Mouse (Mus musculus): ENCODE results near the gene Scamp4. TPM values are rescaled to one million over a fixed set of nuclear protein-coding genes. Genes with fewer than 3 reads are reported as not detected.
"Not testable (repeated sequence)": the region's sequence is repeated elsewhere in the genome, so short reads cannot be mapped to it uniquely, and the experiment has no call there.

The Scamp4 gene
- polyA plus RNA-seq, 1 experiment = 63.9 TPM

DNA sequence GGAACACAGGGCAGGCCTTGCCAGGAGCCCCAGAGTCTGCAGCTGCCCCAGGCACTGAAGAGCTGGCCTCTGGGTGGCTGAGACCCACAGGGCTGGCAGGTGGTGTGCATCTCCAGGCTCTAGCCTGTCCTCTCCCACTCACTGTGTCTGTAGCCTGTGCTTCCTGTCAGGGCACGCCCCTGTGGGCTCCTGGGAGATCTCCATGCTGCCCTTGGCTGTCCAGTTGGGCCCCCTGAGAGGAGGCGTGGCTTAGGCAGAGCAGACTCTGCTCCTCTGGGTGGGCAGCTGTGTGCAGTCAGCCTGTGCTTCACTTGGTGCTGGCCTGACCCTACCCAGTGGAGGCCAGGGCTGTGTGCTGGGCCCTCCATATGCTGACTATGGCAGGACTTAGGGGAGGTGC is 25.0 kb downstream of the Scamp4 start:
- no peak overlapping the region for H3K4me3 ChIP-seq (ENCODE audit: insufficient read depth, low read length)
- TF ChIP-seq CTCF (IDR thresholded peaks at IDR 0.05; ENCODE audit: extremely low read depth, insufficient read depth, low read length) = no peak
- no peak for TF ChIP-seq POLR2A (IDR thresholded peaks at IDR 0.05; ENCODE audit: extremely low read depth, insufficient read depth, low read length)
- peaks cover 12% of the 10 kb centered on the region for H3K4me1 ChIP-seq (ENCODE audit: control insufficient read depth, insufficient read depth, low read length)
- no peak overlapping the region for H3K27ac ChIP-seq (ENCODE audit: insufficient read depth, low read length)

- Histone ChIP-seq H3K4me3 (ENCODE audit: insufficient read depth, low read length) (no peak overlapping the region), H3K27ac (ENCODE audit: insufficient read depth, low read length) (no peak overlapping the region), H3K4me1 (ENCODE audit: control insufficient read depth, insufficient read depth, low read length) (peaks cover 12% of the 10 kb centered on the region)
- TF ChIP-seq CTCF (IDR thresholded peaks at IDR 0.05; ENCODE audit: extremely low read depth, insufficient read depth, low read length) (no peak), POLR2A (IDR thresholded peaks at IDR 0.05; ENCODE audit: extremely low read depth, insufficient read depth, low read length) (no peak)
Observed at GRCm38 (mm10) chr10:80628925-80629324, 26.3 kb downstream of the Scamp4 start.

DNA sequence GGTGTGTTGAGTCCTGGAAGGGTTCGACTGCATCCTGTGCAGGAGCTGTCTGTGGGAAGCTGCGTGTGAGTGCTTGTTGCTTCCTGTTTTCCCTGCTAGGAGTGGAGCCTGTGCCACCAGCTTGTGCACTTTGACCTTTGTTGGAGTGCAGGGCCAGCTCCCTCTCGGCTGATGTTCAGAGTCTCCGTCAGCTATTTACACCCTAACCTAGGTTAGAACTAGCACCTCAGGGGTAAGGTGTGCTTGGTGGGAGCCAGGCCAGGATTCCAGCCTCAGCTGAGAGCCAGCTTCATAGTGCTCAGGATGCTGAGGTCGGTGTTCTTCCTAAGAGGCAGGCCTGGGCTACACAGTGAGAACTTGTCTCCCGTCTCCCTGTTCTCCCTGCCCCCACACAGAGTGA is 32.7 kb downstream of the Scamp4 start:
- TF ChIP-seq POLR2A (IDR thresholded peaks at IDR 0.05; ENCODE audit: extremely low read depth, insufficient read depth, low read length) = no peak
- TF ChIP-seq CTCF (IDR thresholded peaks at IDR 0.05; ENCODE audit: extremely low read depth, insufficient read depth, low read length) = no peak
- Histone ChIP-seq H3K4me1 (ENCODE audit: control insufficient read depth, insufficient read depth, low read length) (peaks cover under 1% of the 10 kb centered on the region; the same call in 1 of the 2 replicates), H3K27ac (ENCODE audit: insufficient read depth, low read length) (no peak overlapping the region), H3K4me3 (ENCODE audit: insufficient read depth, low read length) (no peak overlapping the region)

DNA sequence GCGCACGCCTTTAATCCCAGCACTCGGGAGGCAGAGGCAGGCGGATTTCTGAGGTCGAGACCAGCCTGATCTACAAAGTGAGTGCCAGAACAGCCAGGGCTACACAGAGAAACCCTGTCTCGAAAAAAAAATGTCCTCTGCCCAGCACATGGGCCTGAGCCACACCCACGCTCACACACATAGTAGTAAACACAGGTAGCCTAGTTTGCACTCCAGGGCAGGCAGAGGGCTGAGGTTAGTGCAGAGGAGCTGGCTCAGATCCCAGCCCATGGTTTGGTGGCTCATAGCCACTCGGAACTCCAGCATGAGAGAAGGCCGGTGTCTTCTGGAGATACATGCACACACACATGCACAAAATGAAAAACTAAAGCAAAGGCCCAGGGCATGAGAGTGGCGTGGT is 44.3 kb downstream of the Scamp4 start:
- Histone ChIP-seq H3K4me3 (ENCODE audit: insufficient read depth, low read length) (no peak overlapping the region), H3K27ac (ENCODE audit: insufficient read depth, low read length) (no peak overlapping the region), H3K4me1 (ENCODE audit: control insufficient read depth, insufficient read depth, low read length) (no peaks in the 10 kb centered on the region; the same call in 1 of the 2 replicates)
- TF ChIP-seq CTCF (IDR thresholded peaks at IDR 0.05; ENCODE audit: extremely low read depth, insufficient read depth, low read length) (no peak), POLR2A (IDR thresholded peaks at IDR 0.05; ENCODE audit: extremely low read depth, insufficient read depth, low read length) (no peak)

GRCm38 (mm10) chr10:80649910-80650309 is 47.2 kb downstream of the Scamp4 start:
- not testable (repeated sequence) for H3K27ac ChIP-seq (ENCODE audit: insufficient read depth, low read length); H3K4me1 ChIP-seq (ENCODE audit: control insufficient read depth, insufficient read depth, low read length); H3K4me3 ChIP-seq (ENCODE audit: insufficient read depth, low read length)

GRCm38 (mm10) chr10:80650392-80650791 is 47.7 kb downstream of the Scamp4 start:
- Histone ChIP-seq H3K4me1 (ENCODE audit: control insufficient read depth, insufficient read depth, low read length) (peaks cover 6% of the 10 kb centered on the region; the same call in 1 of the 2 replicates), H3K4me3 (ENCODE audit: insufficient read depth, low read length) (no peak overlapping the region), H3K27ac (ENCODE audit: insufficient read depth, low read length) (no peak overlapping the region)
- TF ChIP-seq CTCF (IDR thresholded peaks at IDR 0.05; ENCODE audit: extremely low read depth, insufficient read depth, low read length) (no peak), POLR2A (IDR thresholded peaks at IDR 0.05; ENCODE audit: extremely low read depth, insufficient read depth, low read length) (no peak)

GRCm38 (mm10) chr10:80653156-80653720 is 50.6 kb downstream of the Scamp4 start:
- Histone ChIP-seq H3K27ac (ENCODE audit: insufficient read depth, low read length) (no peak overlapping the region), H3K4me1 (ENCODE audit: control insufficient read depth, insufficient read depth, low read length) (peaks cover 9% of the 10 kb centered on the region; the same call in 1 of the 2 replicates), H3K4me3 (ENCODE audit: insufficient read depth, low read length) (no peak overlapping the region)
- TF ChIP-seq POLR2A (IDR thresholded peaks at IDR 0.05; ENCODE audit: extremely low read depth, insufficient read depth, low read length) (no peak), CTCF (IDR thresholded peaks at IDR 0.05; ENCODE audit: extremely low read depth, insufficient read depth, low read length) (no peak)

- H3K27ac ChIP-seq (ENCODE audit: insufficient read depth, low read length) = no peak overlapping the region
- peak overlapping the region; percentile 69; the same call in 1 of the 2 replicates for H3K4me3 ChIP-seq (ENCODE audit: insufficient read depth, low read length)
- H3K4me1 ChIP-seq (ENCODE audit: control insufficient read depth, insufficient read depth, low read length) = peaks cover 9% of the 10 kb centered on the region; the same call in 1 of the 2 replicates
- TF ChIP-seq POLR2A (IDR thresholded peaks at IDR 0.05; ENCODE audit: extremely low read depth, insufficient read depth, low read length) = no peak
- no peak for TF ChIP-seq CTCF (IDR thresholded peaks at IDR 0.05; ENCODE audit: extremely low read depth, insufficient read depth, low read length)
Observed at GRCm38 (mm10) chr10:80654866-80655265, 52.2 kb downstream of the Scamp4 start.

GRCm38 (mm10) chr10:80655406-80656129 is 52.9 kb downstream of the Scamp4 start:
- Histone ChIP-seq H3K4me3 (ENCODE audit: insufficient read depth, low read length) (peak overlapping the region; percentile 69), H3K4me1 (ENCODE audit: control insufficient read depth, insufficient read depth, low read length) (peaks cover 9% of the 10 kb centered on the region; the same call in 1 of the 2 replicates), H3K27ac (ENCODE audit: insufficient read depth, low read length) (peak overlapping the region; percentile 20; the same call in 1 of the 2 replicates)
- TF ChIP-seq POLR2A (IDR thresholded peaks at IDR 0.05; ENCODE audit: extremely low read depth, insufficient read depth, low read length) = no peak

Data from cortical plate, adult 2 months (tissue).